Mouse (Mus musculus): Measurements from ENCODE around the gene BC025920.

DNA sequence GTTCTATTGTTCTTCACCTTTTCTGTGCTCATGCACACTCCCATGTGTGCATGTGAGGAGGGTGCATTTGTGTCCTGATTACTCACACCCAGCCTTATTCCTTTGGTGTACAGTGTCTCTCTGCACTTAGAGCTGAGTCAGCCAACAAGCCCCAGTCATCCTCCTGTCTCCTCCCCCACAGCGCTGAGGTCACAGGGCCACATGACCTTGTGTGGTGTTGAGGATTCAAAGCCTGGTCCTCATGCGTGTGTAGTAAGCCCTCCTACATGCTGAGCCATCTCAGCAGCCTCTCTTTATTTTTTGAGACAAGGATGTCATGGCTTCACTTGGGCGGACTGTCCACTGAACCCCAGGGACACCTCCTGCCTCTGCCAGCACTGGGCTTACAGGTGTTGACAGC lies 6.7 kb downstream of the BC025920 start:
- no peak for TF ChIP-seq CTCF (IDR thresholded peaks at IDR 0.05; ENCODE audit: low read depth)
- TF ChIP-seq EP300 (IDR thresholded peaks at IDR 0.05; ENCODE audit: low read depth) = no peak

All from liver, embryonic 14.5 days (tissue).